Mouse (Mus musculus) limb, embryonic 10.5 days (tissue): ENCODE measurements around the gene Ndufa13. TPM values are rescaled to one million over a fixed set of nuclear protein-coding genes. Genes with fewer than 3 reads are reported as not detected.

ENCODE experiments used
- DNase-seq: peaks from one replicate; pipeline ENCODE4 v3.0.0-alpha.2; 2017; ENCODE audit warnings: low spot score
- H3K27ac ChIP-seq: fragments of 300-500 bp; sonication (generic); 2 replicates; pipeline ENCODE4 v1.5.1; 2016; ENCODE audit warnings: mild to moderate bottlenecking
- H3K27me3 ChIP-seq: fragments of 300-500 bp; sonication (generic); 2 replicates; pipeline ENCODE4 v1.6.1; 2016; ENCODE audit warnings: low read depth, mild to moderate bottlenecking; ENCODE audit not compliant: poor library complexity, severe bottlenecking
- H3K36me3 ChIP-seq: fragments of 300-500 bp; sonication (generic); 2 replicates; pipeline ENCODE4 v1.6.1; 2016; ENCODE audit warnings: mild to moderate bottlenecking, moderate library complexity
- H3K4me1 ChIP-seq: fragments of 300-500 bp; sonication (generic); 2 replicates; pipeline ENCODE4 v1.6.1; 2016
- H3K4me3 ChIP-seq: fragments of 300-500 bp; sonication (generic); 2 replicates; pipeline ENCODE4 v1.5.1; 2016; ENCODE audit warnings: mild to moderate bottlenecking, moderate library complexity
- H3K9me3 ChIP-seq: fragments of 300-500 bp; sonication (generic); replicated peaks from 2 replicates; pipeline ENCODE4 v1.6.1; 2016; ENCODE audit warnings: mild to moderate bottlenecking
- WGBS: fragments of 180-500 bp; shearing (Covaris S2); methylation state at CpG from one replicate; pipeline ENCODE4 v1.1.7; 2016; 5-methylcytosine and 5-hydroxymethylcytosine counted together
- polyA plus RNA-seq: library from polyadenylated mRNA; unstranded; fragments of >200 nt; fragmentation: Nextera tagmentation; extraction: Ambion mirVana; gene quantifications from 2 replicates; pipeline ENCODE4 v1.2.1, GENCODE M21; 2016

Gene Ndufa13
- polyA plus RNA-seq, 1 experiment from 2014 or later = 165 TPM

DNA sequence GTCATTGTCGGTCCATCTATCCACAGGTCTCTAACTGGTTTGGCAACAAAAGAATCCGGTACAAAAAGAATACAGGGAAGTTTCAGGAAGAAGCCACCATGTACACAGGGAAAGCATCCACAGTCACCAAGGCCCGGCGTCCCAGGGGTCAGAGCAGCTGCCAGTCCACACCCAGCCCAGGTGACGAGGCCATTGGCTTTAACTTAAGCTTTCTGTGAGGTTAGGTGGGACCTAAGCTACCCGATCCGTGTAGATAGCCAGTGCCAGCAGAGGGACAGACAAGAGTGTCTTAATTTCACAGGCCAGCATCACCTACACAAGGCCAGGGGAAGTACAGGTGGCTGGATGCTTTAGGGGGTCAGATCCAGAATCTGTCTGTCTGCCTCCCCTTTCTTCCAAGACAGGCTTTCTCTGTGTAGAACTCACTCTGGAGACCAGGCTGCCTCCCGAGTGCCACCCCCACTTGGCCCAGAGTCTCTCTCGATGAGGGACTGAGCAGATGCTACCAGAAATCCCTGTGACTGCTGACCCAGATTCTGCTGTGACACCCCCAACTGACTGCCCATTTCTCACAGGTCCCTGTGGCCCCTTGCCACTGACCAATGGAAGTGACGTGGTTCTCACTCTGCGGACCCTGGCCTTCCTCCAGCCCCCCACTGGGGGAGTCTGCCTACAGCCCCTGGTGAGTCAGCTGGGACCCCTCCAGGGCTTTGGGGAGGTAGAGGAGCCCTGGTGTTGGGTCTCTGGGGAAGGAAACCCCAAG, 32.2 kb downstream of the Ndufa13 start:
- no peaks in the 10 kb centered on the region for H3K9me3 ChIP-seq
- 82% methylated on average over 11 of the region's 11 CpGs for WGBS
- DNase-seq = no peak
- no peak overlapping the region for H3K4me3 ChIP-seq
- H3K36me3 ChIP-seq = no peaks in the 10 kb centered on the region
- peaks cover 20% of the 10 kb centered on the region for H3K27me3 ChIP-seq
- H3K4me1 ChIP-seq = no peaks in the 10 kb centered on the region
- H3K27ac ChIP-seq = no peak overlapping the region

DNA sequence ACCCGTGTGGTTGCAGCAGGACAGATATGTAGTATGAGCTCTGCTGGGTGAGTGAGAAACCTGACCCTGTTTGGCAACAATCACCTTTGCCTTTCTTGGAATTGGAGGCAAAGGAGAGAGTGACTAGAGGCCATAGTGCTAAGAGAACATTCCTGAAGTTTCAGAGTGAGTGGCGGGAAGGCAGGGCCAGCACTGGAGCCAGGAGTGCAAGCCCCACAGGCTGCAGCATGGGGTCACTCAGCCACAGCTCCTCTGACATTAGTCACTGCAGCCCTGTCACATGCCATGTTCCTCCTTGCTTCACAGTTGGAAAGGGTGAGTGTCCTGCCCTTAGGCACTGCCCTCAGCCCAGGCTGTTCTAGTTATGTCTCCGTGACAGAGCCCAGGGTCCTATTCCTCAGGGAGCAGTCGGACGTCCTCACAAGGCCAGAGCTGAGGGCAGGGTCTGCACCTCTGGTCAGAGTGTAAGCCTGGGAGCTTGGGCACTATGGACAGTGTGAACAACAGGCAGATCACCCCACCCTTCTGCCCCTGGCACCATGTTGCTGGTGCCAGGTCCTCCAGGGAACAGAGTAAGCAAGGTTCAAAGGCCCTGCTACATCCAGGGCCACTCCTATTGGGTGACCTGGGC, 34.5 kb downstream of the Ndufa13 start:
- Histone ChIP-seq H3K4me1 (no peaks in the 10 kb centered on the region), H3K27me3 (peaks cover 6% of the 10 kb centered on the region; the same call in 1 of the 2 replicates), H3K36me3 (no peaks in the 10 kb centered on the region), H3K27ac (no peak overlapping the region), H3K4me3 (no peak overlapping the region), H3K9me3 (no peaks in the 10 kb centered on the region)
- WGBS = 62% methylated on average over 5 of the region's 5 CpGs
- no peak for DNase-seq

DNA sequence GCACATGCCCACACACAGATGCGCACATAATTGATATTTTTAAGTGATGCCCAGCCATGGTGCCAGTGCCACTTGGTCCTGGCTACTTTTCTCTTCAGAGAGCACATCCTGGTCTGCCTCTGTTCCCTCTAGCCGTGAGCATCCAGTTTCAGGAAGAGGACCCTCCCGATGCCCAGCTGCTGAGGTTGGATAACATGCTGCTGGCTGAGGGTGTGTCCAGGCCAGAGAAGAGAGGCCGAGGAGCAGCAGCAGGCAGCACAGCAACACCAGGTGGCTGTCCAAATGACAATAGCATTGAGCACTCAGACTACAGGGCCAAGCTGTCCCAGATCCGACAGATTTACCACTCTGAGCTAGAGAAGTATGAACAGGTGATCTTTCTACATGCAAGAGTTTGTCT, 38.2 kb downstream of the Ndufa13 start:
- 81% methylated on average over 5 of the region's 5 CpGs for WGBS
- H3K27me3 ChIP-seq = no peaks in the 10 kb centered on the region; the same call in 1 of the 2 replicates
- no peak overlapping the region for H3K4me3 ChIP-seq
- no peaks in the 10 kb centered on the region for H3K9me3 ChIP-seq
- no peaks in the 10 kb centered on the region for H3K4me1 ChIP-seq
- H3K36me3 ChIP-seq = no peaks in the 10 kb centered on the region
- no peak overlapping the region for H3K27ac ChIP-seq
- DNase-seq = no peak

DNA sequence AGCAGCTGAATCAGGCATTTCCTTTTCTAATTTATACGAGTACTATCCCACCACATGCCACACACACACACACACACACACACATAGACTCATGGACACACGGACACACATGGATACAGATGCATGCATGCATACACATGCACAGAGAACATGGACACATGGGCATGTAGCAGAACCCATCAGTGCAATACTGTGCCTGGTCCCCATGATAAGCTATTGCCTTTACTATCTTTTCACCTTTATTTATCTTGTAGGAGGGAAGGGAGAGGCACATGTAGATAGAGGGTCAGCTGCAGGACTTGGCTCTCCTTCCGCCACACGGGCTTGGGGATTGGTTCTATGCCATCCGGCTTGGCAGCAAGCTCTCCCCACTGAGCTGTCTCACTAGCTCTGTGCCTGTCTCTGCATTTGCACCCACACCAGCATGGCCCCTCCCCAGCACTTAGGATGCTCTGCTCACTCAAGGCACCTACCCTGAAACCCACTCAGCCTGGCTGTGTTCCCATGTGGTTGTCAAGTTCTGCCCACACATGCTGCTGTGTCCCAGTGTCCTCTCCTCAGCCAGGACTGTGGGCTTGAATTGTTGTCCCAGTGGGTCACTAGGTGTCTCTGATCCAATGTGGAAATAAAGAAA, 38.9 kb downstream of the Ndufa13 start:
- Histone ChIP-seq H3K4me3 (no peak overlapping the region), H3K36me3 (no peaks in the 10 kb centered on the region), H3K4me1 (no peaks in the 10 kb centered on the region), H3K27ac (no peak overlapping the region), H3K9me3 (no peaks in the 10 kb centered on the region), H3K27me3 (no peaks in the 10 kb centered on the region)
- no peak for DNase-seq
- WGBS = 94% methylated on average over 5 of the region's 5 CpGs

DNA sequence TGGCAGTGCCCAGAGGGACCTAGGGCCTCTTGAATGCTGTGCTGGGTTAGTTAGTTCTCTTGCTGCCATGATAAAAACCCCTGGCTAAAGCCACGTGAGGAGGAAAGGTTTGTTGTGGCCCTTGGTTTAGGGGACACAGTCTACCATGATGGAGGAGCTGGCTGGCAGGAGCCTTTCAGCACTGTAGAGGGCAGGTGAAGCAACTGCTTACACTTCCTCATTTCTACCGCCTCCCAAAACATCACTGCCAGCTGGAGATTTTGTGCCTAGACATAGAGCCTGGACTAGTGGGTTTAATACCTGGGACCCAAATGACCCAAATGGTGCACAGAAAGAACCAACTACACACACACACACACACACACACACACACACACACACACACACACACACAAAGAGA, 41.1 kb downstream of the Ndufa13 start:
- no peaks in the 10 kb centered on the region for H3K9me3 ChIP-seq
- H3K4me3 ChIP-seq = no peak overlapping the region
- WGBS = 65% methylated on average over 2 of the region's 2 CpGs
- no peaks in the 10 kb centered on the region for H3K27me3 ChIP-seq
- H3K27ac ChIP-seq = no peak overlapping the region
- no peaks in the 10 kb centered on the region for H3K4me1 ChIP-seq
- H3K36me3 ChIP-seq = no peaks in the 10 kb centered on the region
- DNase-seq = no peak

DNA sequence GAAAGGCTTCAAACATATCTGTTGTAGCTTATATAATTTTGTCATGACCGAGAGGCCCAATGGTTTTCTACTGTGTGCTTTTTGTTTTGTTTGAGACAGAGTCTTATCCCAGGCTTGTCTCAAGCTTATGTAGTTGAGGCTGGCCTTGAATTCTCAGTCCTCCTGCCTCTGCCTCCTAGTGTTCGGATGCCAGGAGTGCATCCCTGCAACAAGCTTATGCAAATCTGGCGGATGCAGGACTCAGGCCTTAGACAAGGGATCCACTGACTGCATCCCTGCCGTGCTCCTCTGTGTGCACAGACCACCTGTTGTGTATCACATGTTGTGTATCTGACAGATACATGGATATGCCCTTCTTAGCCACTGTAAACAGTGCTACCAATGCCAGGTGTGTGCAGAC, 41.6 kb downstream of the Ndufa13 start:
- Histone ChIP-seq H3K4me1 (no peaks in the 10 kb centered on the region), H3K36me3 (no peaks in the 10 kb centered on the region), H3K9me3 (no peaks in the 10 kb centered on the region), H3K27me3 (no peaks in the 10 kb centered on the region), H3K27ac (no peak overlapping the region), H3K4me3 (no peak overlapping the region)
- WGBS = 66% methylated on average over 4 of the region's 4 CpGs
- DNase-seq = no peak

DNA sequence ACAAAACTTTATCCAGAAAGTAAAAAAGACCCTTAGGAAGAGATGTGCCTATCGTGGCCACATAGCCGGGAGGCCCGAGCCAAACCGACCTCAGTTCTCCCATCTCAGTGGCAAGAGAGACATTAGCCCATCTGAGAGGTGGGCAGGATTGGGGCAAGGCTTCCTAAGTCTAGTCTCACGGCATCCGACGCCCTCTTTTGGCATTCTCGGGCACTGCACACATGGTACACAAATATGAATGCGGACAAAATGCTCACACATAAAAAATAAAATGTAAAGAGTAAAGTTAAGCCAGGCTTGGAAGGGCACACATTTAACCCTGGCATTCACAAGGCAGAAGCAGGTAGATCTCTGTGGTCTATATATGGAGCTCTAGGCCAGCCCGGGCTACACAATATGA, 48.5 kb downstream of the Ndufa13 start:
- Histone ChIP-seq H3K4me1 (no peaks in the 10 kb centered on the region), H3K9me3 (no peaks in the 10 kb centered on the region), H3K4me3 (no peak overlapping the region), H3K27ac (no peak overlapping the region), H3K36me3 (no peaks in the 10 kb centered on the region), H3K27me3 (no peaks in the 10 kb centered on the region)
- no peak for DNase-seq
- 93% methylated on average over 10 of the region's 10 CpGs for WGBS

DNA sequence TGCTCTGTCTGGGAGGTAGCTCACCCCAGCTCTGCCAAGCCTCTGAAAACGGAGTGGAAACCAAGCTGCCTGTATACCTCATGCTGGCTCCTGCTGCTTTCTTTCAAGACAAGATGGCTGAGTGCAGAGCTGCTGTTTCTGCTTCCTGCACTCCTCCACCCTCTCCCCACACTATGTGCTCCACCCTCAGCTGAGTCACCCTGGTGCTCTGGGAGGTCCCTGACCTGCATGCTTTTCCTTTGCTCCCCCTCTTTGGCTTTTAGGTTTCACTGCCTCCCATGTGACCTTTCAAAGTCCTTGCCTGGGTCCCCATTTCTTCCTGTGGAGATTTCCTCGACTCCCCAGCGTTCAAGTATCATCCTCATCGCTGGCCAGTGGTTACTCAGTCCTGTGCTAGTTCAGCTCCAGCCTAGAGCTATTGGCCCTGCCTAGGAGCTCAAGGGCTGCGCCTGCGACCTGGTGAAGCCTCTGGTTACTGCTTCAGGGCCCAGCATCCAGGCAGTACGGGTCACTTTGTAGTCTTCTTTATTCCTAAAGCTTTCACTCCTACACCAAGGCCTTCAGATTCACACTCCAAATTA, 51.3 kb downstream of the Ndufa13 start:
- no peak overlapping the region for H3K4me3 ChIP-seq
- H3K27ac ChIP-seq = no peak overlapping the region
- no peaks in the 10 kb centered on the region for H3K9me3 ChIP-seq
- no peaks in the 10 kb centered on the region for H3K4me1 ChIP-seq
- 79% methylated on average over 7 of the region's 7 CpGs for WGBS
- H3K36me3 ChIP-seq = no peaks in the 10 kb centered on the region
- DNase-seq = no peak
- no peaks in the 10 kb centered on the region for H3K27me3 ChIP-seq

DNA sequence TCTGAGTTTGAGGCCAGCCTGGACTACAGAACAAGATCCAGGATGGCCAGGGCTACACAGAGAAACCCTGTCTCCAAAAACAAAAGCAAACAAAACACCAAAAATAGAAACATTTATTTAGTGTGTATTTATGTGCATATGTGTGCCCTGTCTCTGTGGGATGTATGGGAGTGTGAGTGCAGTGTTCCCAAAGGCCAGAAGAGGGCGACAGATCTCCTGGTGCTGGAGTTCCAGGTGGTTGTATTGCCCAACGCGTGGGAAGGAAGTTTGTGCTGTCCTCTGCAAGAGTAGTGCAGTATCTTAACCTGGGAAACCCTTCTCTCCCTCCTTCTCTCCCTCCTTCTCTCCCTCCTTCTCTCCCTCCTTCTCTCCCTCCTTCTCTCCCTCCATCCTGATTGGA, 52.5 kb downstream of the Ndufa13 start:
- no peak for DNase-seq
- no peaks in the 10 kb centered on the region for H3K9me3 ChIP-seq
- H3K4me3 ChIP-seq = no peak overlapping the region
- H3K4me1 ChIP-seq = no peaks in the 10 kb centered on the region
- WGBS = 54% methylated on average over 3 of the region's 3 CpGs
- no peaks in the 10 kb centered on the region for H3K27me3 ChIP-seq
- no peaks in the 10 kb centered on the region for H3K36me3 ChIP-seq
- H3K27ac ChIP-seq = no peak overlapping the region

DNA sequence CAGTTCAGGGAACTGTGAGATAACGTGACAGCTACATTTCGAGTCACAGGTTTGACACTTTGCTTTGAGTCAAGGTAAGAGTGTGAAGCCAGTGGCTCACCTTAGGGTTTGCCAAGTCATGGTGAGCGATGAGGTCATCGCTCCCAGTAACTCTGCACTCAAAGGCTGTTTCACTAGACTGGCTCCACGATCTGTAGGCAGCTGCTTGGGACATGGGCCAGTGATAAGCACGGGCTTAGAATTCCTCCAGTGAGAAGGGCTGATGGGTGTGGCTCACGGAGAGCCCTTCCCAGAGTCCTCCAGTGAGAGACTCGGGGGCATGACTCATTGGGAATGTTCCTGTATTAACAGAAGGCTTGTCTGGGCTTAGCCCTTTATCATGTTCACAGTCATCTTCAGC, 53.4 kb downstream of the Ndufa13 start:
- H3K4me3 ChIP-seq = no peak overlapping the region
- no peaks in the 10 kb centered on the region for H3K27me3 ChIP-seq
- 86% methylated on average over 8 of the region's 8 CpGs for WGBS
- H3K36me3 ChIP-seq = no peaks in the 10 kb centered on the region
- DNase-seq = no peak
- no peaks in the 10 kb centered on the region for H3K4me1 ChIP-seq
- no peaks in the 10 kb centered on the region for H3K9me3 ChIP-seq
- no peak overlapping the region for H3K27ac ChIP-seq

DNA sequence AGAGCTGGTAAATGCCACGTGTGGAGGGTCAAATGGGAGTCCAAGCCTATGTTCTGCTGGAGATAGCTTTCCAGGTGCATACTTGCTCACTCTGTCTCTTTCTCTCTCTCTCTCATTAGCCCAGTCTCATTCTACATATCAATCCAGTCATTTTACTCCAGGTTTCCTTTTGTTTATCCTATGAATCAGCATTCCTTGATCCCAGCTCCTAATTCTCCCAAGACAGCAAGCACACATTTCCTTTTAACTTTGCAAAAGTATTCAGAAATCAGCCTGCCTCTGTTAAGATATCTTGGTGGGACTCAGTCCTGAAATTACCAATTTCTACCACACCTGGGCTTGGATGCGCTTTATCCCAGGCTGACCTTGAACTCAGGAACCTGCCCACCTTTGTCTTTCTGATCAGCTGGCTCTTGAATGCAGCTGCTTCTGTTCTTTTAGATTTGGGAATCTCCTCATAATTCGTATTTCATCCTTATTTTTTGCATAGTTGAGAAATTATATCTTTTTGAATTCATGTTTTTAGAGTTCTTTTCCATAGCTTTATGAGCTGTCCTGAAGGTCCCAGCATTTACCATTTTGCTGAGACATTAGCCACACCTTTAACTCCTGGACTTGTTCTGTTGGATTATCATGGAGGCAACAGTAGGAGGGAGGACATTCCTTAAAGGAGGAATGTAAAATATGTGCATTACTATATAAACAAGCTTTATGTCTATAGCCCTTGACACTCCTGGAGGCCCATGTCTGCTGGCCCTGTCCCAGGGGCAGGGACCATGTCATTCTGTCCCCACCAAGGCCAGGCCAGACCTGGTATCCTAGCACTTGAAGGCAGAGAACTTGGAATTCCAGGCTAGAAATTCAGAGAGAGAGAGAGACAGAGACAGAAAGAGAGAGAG, 54.9 kb downstream of the Ndufa13 start:
- no peak overlapping the region for H3K27ac ChIP-seq
- no peaks in the 10 kb centered on the region for H3K9me3 ChIP-seq
- no peaks in the 10 kb centered on the region for H3K27me3 ChIP-seq
- H3K4me1 ChIP-seq = no peaks in the 10 kb centered on the region
- no peak overlapping the region for H3K4me3 ChIP-seq
- WGBS = 68% methylated on average over 3 of the region's 3 CpGs
- H3K36me3 ChIP-seq = no peaks in the 10 kb centered on the region
- no peak for DNase-seq
